Mouse (Mus musculus) CH12.LX (cell line): Measurements from ENCODE around the gene Olfr1100.

Source experiments
- CHD1 ChIP-seq: IDR thresholded peaks from 2 replicates; pipeline ENCODE4 v1.6.1; 2012; ENCODE audit warnings: low read depth, low read length, improper control_type of control experiment, inconsistent platforms
- CHD2 ChIP-seq: IDR thresholded peaks from 2 replicates; pipeline ENCODE4 v1.6.1; 2011; ENCODE audit warnings: low read length, improper control_type of control experiment
- CTCF ChIP-seq, 2 experiments: IDR thresholded peaks in 1 of 2; conservative IDR thresholded peaks in 1 of 2; 2 replicates each; pipeline ENCODE4 v1.5.1; 2011 to 2012; ENCODE audit warnings: low read depth in 2 of 2, low read length in 2 of 2, improper control_type of control experiment in 1 of 2, inconsistent platforms in 1 of 2, mild to moderate bottlenecking in 1 of 2, moderate library complexity in 1 of 2
- EP300 ChIP-seq: IDR thresholded peaks from 2 replicates; pipeline ENCODE4 v1.6.1; 2011; ENCODE audit warnings: low read length, improper control_type of control experiment
- HCFC1 ChIP-seq: IDR thresholded peaks from 2 replicates; pipeline ENCODE4 v1.6.1; 2012; ENCODE audit warnings: low read depth, mild to moderate bottlenecking, inconsistent platforms, low read length, improper control_type of control experiment
- MAFK ChIP-seq: IDR thresholded peaks from 2 replicates; pipeline ENCODE4 v1.6.1; 2011; ENCODE audit warnings: low read length, improper control_type of control experiment; ENCODE audit not compliant: insufficient replicate concordance
- MYC ChIP-seq: IDR thresholded peaks from 2 replicates; pipeline ENCODE4 v1.6.1; 2011; ENCODE audit warnings: low read depth, mild to moderate bottlenecking, improper control_type of control experiment, low read length
- NELFE ChIP-seq: IDR thresholded peaks from 2 replicates; pipeline ENCODE4 v1.6.1; 2011; ENCODE audit warnings: low read depth, low read length, improper control_type of control experiment
- POLR2A ChIP-seq: IDR thresholded peaks from 2 replicates; pipeline ENCODE4 v1.6.1; 2011; ENCODE audit warnings: low read depth, mild to moderate bottlenecking, improper control_type of control experiment, low read length
- TCF12 ChIP-seq: IDR thresholded peaks from 2 replicates; pipeline ENCODE4 v1.6.1; 2014; ENCODE audit warnings: low read depth, mild to moderate bottlenecking, inconsistent platforms, low read length, improper control_type of control experiment
- USF1 ChIP-seq: IDR thresholded peaks from 2 replicates; pipeline ENCODE4 v1.6.1; 2014; ENCODE audit warnings: low read depth, mild to moderate bottlenecking, inconsistent platforms, low read length, improper control_type of control experiment
- ZC3H11A ChIP-seq: IDR thresholded peaks from 2 replicates; pipeline ENCODE4 v1.6.1; 2012; ENCODE audit warnings: low read depth, mild to moderate bottlenecking, inconsistent platforms, low read length, improper control_type of control experiment

DNA sequence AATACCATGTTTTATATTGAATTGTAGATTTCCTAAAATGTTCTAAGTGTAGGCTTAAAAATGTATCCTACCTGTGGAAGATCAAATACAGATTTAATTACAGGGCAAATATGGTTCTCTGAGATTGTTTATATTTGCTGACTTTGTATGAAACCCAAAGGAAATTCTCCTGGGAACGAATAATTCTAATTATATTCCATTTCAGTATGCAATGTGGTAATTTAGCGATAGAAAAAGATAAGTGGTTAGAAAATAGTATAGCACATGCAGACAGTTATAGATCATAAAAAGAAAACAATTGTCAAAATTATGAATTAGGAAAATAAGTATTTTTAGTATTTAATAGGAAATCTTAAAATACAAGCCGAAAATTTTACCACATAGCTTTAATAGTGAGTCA lies 11.4 kb upstream of the Olfr1100 start, which contains the start of gene Olfr1101:
- TF ChIP-seq CTCF (conservative IDR thresholded peaks at IDR 0.05 in 1 of 2, IDR thresholded peaks at IDR 0.05 in 1 of 2; ENCODE audit: low read depth in 2 of 2, low read length in 2 of 2), result no peak
- TF ChIP-seq HCFC1, result no peak
- no peak for TF ChIP-seq CHD1
- no peak for TF ChIP-seq CHD2
- no peak for TF ChIP-seq MAFK
- no peak for TF ChIP-seq ZC3H11A
- no peak for TF ChIP-seq POLR2A
- no peak for TF ChIP-seq TCF12
- no peak for TF ChIP-seq USF1
- no peak for TF ChIP-seq EP300
- TF ChIP-seq MYC, result no peak
- TF ChIP-seq NELFE, result no peak
